Mouse (Mus musculus) limb, embryonic 11.5 days (tissue): ENCODE measurements around the gene Gpr68. TPM values are rescaled to one million over a fixed set of nuclear protein-coding genes. Genes with fewer than 3 reads are reported as not detected.

Source experiments
- polyA plus RNA-seq: library from polyadenylated mRNA; unstranded; fragments of >200 nt; fragmentation: Nextera tagmentation; extraction: Ambion mirVana; gene quantifications from 2 replicates; pipeline ENCODE4 v1.2.1, GENCODE M21; 2014

Gene Gpr68
- polyA plus RNA-seq, 1 experiment from 2014 or later = 0.11 TPM

Other genes starting within 250 kb of the Gpr68 start
- gene Rps6ka5, start 181.2 kb downstream of the Gpr68 start, polyA plus RNA-seq = 3.9 and 5.2 TPM in 2 replicates
- 0.28 and 0.36 TPM in 2 replicates for gene Dglucy, start 129.1 kb downstream of the Gpr68 start, polyA plus RNA-seq
- gene Ccdc88c, start 120.9 kb upstream of the Gpr68 start, polyA plus RNA-seq = 3.2 and 3.4 TPM in 2 replicates
- 60.9 and 71.2 TPM in 2 replicates for gene Ppp4r3a, start 175.5 kb upstream of the Gpr68 start, polyA plus RNA-seq